Mouse (Mus musculus) liver, embryonic 14.5 days (tissue): ENCODE measurements at regions not wholly inside any gene's neighbourhood (a gene's known extent, or its start where the extent isn't known, plus 50 kb on each side); places are given as distances from the start of the nearest gene placed in this dataset.

Source experiments
- CTCF ChIP-seq: IDR thresholded peaks from 2 replicates; pipeline ENCODE4 v1.5.1; 2016; ENCODE audit warnings: antibody characterized with exemption, low read depth, control low read depth
- EP300 ChIP-seq: IDR thresholded peaks from 2 replicates; pipeline ENCODE4 v1.6.1; 2016; ENCODE audit warnings: antibody characterized with exemption, low read depth

- TF ChIP-seq CTCF (no peak), EP300 (no peak)
Observed at GRCm38 (mm10) chr9:60989670-60990391, 195.5 kb downstream of the Uaca start.
